Mouse (Mus musculus) liver, embryonic 16.5 days (tissue): Measurements from ENCODE around the gene Abca13. TPM values are rescaled to one million over a fixed set of nuclear protein-coding genes. Genes with fewer than 3 reads are reported as not detected.
"Not testable (repeated sequence)": the region's sequence is repeated elsewhere in the genome, so short reads cannot be mapped to it uniquely, and the experiment has no call there.

Experiments used
- ATAC-seq: fragments of 200-750 bp; cut with Nextera tagmentation; 2 replicates; pipeline ENCODE4 v1.8.0; 2017; ENCODE audit warnings: low read depth, mild to moderate bottlenecking, moderate number of reproducible peaks, moderate library complexity
- H3K27ac ChIP-seq: fragments of 300-500 bp; sonication (generic); 2 replicates; pipeline ENCODE4 v1.5.1; 2014; ENCODE audit warnings: mild to moderate bottlenecking, low read length
- H3K27me3 ChIP-seq: fragments of 300-500 bp; sonication (generic); 2 replicates; pipeline ENCODE4 v1.6.1; 2014; ENCODE audit warnings: low read depth, low read length, mixed read lengths; ENCODE audit not compliant: control insufficient read depth, insufficient read depth
- H3K36me3 ChIP-seq: fragments of 300-500 bp; sonication (generic); 2 replicates; pipeline ENCODE4 v1.6.1; 2014; ENCODE audit warnings: mild to moderate bottlenecking; ENCODE audit not compliant: control insufficient read depth, insufficient read depth
- H3K4me1 ChIP-seq: fragments of 300-500 bp; sonication (generic); 2 replicates; pipeline ENCODE4 v1.6.1; 2014; ENCODE audit warnings: low read depth, low read length, mixed read lengths; ENCODE audit not compliant: control insufficient read depth
- H3K4me2 ChIP-seq: fragments of 300-500 bp; sonication (generic); 2 replicates; pipeline ENCODE4 v1.6.1; 2014; ENCODE audit warnings: low read depth, low read length, mixed read lengths
- H3K4me3 ChIP-seq: fragments of 300-500 bp; sonication (generic); 2 replicates; pipeline ENCODE4 v1.5.1; 2014; ENCODE audit warnings: low read depth, mild to moderate bottlenecking, low read length
- H3K9ac ChIP-seq: fragments of 300-500 bp; sonication (generic); 2 replicates; pipeline ENCODE4 v1.6.1; 2014; ENCODE audit warnings: low read depth, low read length
- H3K9me3 ChIP-seq: fragments of 300-500 bp; sonication (generic); replicated peaks from 2 replicates; pipeline ENCODE4 v1.6.1; 2016; ENCODE audit warnings: low read length; ENCODE audit not compliant: control insufficient read depth
- WGBS: fragments of 180-500 bp; shearing (Covaris S2); extraction: QIAGEN DNeasy Blood & Tissue Kit; methylation state at CpG from one replicate; pipeline ENCODE4 v1.1.7; 2014; ENCODE audit not compliant: insufficient replicate concordance; 5-methylcytosine and 5-hydroxymethylcytosine counted together
- polyA plus RNA-seq: library from polyadenylated mRNA; unstranded; fragments of >200 nt; fragmentation: Nextera tagmentation; extraction: Ambion mirVana; gene quantifications from 2 replicates; pipeline ENCODE4 v1.2.1, GENCODE M21; 2015

Gene Abca13
- polyA plus RNA-seq, 1 experiment from 2014 or later: 0.28 TPM

DNA sequence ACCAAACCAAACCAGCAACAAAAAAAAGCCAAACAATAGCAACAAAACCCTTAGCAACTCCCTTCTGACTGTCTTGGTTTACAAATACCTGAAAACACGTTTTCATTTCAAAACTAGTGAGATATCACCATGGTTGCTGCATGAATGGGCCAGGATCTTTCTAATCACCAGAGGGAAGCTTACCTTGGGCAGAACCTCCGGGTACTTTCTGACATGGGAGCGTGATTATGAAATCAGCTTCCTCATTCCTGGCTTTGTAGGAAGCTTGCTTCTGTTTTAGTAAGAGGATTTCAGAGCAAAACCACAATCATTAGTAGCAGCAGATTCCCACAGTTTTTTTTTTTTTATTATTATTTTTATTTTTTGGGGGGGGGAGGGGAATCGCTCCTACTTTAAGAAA is 34.7 kb downstream of the Abca13 start:
- no peaks in the 10 kb centered on the region for H3K4me1 ChIP-seq
- WGBS: 26% methylated on average over 4 of the region's 4 CpGs

DNA sequence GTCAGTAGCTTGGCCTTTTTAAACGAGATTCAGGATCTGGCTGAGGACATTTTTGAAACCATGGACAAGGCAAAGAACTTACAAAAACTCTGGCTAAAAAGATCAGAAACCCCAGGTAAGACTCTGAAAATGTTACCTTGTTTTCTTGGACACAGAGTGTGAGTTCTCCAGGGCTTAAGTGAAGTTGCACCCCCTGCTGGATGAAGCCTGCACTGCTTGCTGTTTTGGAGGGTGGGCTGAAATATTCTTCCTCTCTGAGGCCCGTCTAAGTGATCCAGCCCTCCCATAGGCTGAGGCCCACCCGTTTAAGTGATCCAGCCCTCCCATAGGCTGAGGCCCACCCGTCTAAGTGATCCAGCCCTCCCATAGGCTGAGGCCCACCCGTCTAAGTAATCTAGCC is 57.9 kb downstream of the Abca13 start:
- H3K4me2 ChIP-seq, H3K9ac ChIP-seq, H3K9me3 ChIP-seq, H3K27ac ChIP-seq, H3K4me1 ChIP-seq, H3K36me3 ChIP-seq, ATAC-seq, H3K4me3 ChIP-seq, H3K27me3 ChIP-seq: not testable (repeated sequence)
- WGBS: 60% methylated on average over 5 of the region's 5 CpGs

More for the DNA sequence above, 34.7 kb downstream of the Abca13 start:
- no peak overlapping the region for H3K9ac ChIP-seq
- H3K27me3 ChIP-seq: no peaks in the 10 kb centered on the region
- ATAC-seq: no peak
- no peaks in the 10 kb centered on the region for H3K9me3 ChIP-seq
- no peak overlapping the region for H3K4me3 ChIP-seq
- H3K4me2 ChIP-seq: no peak overlapping the region
- no peaks in the 10 kb centered on the region for H3K36me3 ChIP-seq
- no peak overlapping the region for H3K27ac ChIP-seq

DNA sequence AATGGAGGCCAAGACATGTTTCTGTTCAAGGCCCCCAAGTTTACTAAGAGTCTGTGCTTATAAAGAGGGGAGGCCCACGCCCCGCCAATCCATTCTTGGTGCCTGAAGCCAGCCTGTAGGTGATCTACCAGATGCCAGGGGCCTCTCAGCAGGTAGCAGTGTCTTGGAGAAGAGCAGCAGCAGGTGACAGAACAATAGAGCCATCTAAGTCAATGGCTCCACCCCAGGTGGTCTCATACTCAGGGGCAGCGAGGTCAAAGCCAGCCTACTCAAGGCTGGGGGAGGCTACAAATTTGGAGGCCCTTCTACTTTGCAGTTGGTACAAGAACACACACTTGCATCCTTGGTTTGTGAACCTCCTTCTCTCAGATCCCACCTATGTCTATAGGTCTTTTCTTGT is 71.3 kb downstream of the Abca13 start:
- not testable (repeated sequence) for H3K9me3 ChIP-seq, H3K4me2 ChIP-seq, H3K4me1 ChIP-seq, H3K4me3 ChIP-seq, H3K9ac ChIP-seq, ATAC-seq, H3K27me3 ChIP-seq, H3K36me3 ChIP-seq, H3K27ac ChIP-seq
- WGBS: 51% methylated on average over 3 of the region's 3 CpGs

DNA sequence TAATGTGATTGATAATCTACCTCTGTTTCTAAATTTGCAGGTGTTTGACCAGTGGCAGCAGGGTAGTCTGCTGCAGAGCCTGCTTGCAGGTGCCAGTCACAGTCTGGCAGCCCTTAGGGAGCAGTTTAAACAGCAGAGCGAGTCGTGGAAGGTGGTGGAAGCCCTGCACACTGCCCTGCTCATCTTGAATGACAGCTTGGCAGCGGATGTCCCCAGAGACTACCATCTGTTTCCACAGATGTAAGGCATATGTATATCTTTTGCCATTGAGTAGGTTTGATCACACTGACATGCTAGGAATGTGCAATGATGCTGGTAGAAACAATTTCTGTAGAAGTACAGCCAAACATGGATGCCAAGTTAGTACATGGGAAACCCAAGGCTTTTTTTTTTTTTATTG is 77.3 kb downstream of the Abca13 start:
- Histone ChIP-seq H3K4me3 (no peak overlapping the region), H3K36me3 (no peaks in the 10 kb centered on the region), H3K4me1 (no peaks in the 10 kb centered on the region), H3K27ac (no peak overlapping the region), H3K9me3 (no peaks in the 10 kb centered on the region), H3K27me3 (no peaks in the 10 kb centered on the region), H3K4me2 (no peak overlapping the region), H3K9ac (no peak overlapping the region)
- ATAC-seq: no peak
- WGBS: 64% methylated on average over 3 of the region's 3 CpGs

GRCm38 (mm10) chr11:9285204-9285603 is 93.5 kb downstream of the Abca13 start:
- Histone ChIP-seq H3K4me3 (no peak overlapping the region), H3K9ac (no peak overlapping the region), H3K36me3 (no peaks in the 10 kb centered on the region), H3K4me2 (no peak overlapping the region), H3K27ac (no peak overlapping the region), H3K27me3 (no peaks in the 10 kb centered on the region), H3K9me3 (no peaks in the 10 kb centered on the region), H3K4me1 (no peaks in the 10 kb centered on the region)
- ATAC-seq: no peak
- 25% methylated on average over 3 of the region's 3 CpGs for WGBS

DNA sequence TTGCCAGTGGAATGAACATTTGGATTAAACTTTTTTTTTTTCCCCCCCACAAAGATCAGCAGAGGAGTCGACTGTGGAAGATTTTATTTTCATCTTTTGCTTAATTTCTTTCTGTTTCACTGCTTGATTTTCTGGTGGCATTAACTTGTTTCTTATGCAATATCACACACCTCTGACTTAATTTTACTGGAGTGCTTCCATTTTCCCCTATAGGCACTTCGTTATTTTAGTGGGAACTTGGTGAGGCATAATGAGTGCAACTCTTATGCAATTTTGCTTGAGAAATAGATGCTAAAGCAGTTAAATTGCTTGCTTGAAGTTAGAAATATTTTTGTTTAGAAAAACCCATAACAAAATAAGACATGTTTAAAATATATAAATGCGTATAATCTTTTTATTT is 94.0 kb downstream of the Abca13 start:
- 55% methylated on average over 3 of the region's 3 CpGs for WGBS
- H3K4me3 ChIP-seq: no peak overlapping the region
- no peak for ATAC-seq
- no peak overlapping the region for H3K4me2 ChIP-seq
- H3K9me3 ChIP-seq: no peaks in the 10 kb centered on the region
- H3K27ac ChIP-seq: no peak overlapping the region
- no peaks in the 10 kb centered on the region for H3K36me3 ChIP-seq
- H3K9ac ChIP-seq: no peak overlapping the region
- H3K4me1 ChIP-seq: no peaks in the 10 kb centered on the region
- no peaks in the 10 kb centered on the region for H3K27me3 ChIP-seq

DNA sequence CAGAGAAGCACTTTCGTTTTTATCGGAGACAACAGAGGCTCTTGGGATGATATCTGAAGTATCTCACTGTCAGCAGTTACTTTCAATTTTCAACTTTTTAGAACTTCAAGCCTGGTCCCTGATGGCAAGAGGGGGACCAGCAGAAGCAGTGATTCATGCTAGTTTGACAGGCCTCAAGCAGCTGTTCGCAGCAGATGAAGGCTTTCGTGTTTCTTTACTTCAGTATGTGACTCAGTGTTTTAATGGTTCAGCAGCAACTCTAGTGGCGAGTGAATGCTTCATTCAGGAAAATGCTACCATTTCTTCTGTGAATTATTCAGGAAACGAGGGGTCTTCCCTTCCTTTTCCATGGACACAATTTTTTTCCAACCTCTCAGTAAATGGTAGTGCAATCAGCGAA is 99.4 kb downstream of the Abca13 start:
- ATAC-seq: no peak

GRCm38 (mm10) chr11:9299615-9300014 is 107.9 kb downstream of the Abca13 start:
- H3K36me3 ChIP-seq: no peaks in the 10 kb centered on the region
- ATAC-seq: no peak
- 24% methylated on average over 1 of the region's 1 CpGs for WGBS
- H3K9me3 ChIP-seq: no peaks in the 10 kb centered on the region
- no peak overlapping the region for H3K9ac ChIP-seq
- H3K4me3 ChIP-seq: no peak overlapping the region
- H3K27ac ChIP-seq: no peak overlapping the region
- H3K27me3 ChIP-seq: no peaks in the 10 kb centered on the region
- H3K4me2 ChIP-seq: no peak overlapping the region
- H3K4me1 ChIP-seq: no peaks in the 10 kb centered on the region

More for the DNA sequence above, 99.4 kb downstream of the Abca13 start:
- Histone ChIP-seq H3K4me2 (no peak overlapping the region), H3K4me1 (no peaks in the 10 kb centered on the region), H3K36me3 (no peaks in the 10 kb centered on the region), H3K27ac (no peak overlapping the region), H3K9me3 (no peaks in the 10 kb centered on the region), H3K9ac (no peak overlapping the region), H3K27me3 (no peaks in the 10 kb centered on the region), H3K4me3 (no peak overlapping the region)
- WGBS: 62% methylated on average over 7 of the region's 7 CpGs

GRCm38 (mm10) chr11:9305450-9305849 is 113.7 kb downstream of the Abca13 start:
- Histone ChIP-seq H3K9me3 (no peaks in the 10 kb centered on the region), H3K36me3 (no peaks in the 10 kb centered on the region), H3K4me3 (no peak overlapping the region), H3K9ac (no peak overlapping the region), H3K4me2 (no peak overlapping the region), H3K27ac (no peak overlapping the region), H3K27me3 (no peaks in the 10 kb centered on the region), H3K4me1 (no peaks in the 10 kb centered on the region)
- ATAC-seq: no peak
- 58% methylated on average over 4 of the region's 4 CpGs for WGBS

- no peaks in the 10 kb centered on the region for H3K9me3 ChIP-seq
- no peaks in the 10 kb centered on the region for H3K4me1 ChIP-seq
- no peak overlapping the region for H3K4me2 ChIP-seq
- H3K4me3 ChIP-seq: no peak overlapping the region
- H3K9ac ChIP-seq: no peak overlapping the region
- H3K27ac ChIP-seq: no peak overlapping the region
- WGBS: 13% methylated on average over 3 of the region's 3 CpGs
- no peak for ATAC-seq
- H3K27me3 ChIP-seq: no peaks in the 10 kb centered on the region
- no peaks in the 10 kb centered on the region for H3K36me3 ChIP-seq
Measured at GRCm38 (mm10) chr11:9316545-9316944, 124.8 kb downstream of the Abca13 start.
